Mouse (Mus musculus): ENCODE measurements at regions not wholly inside any gene's neighbourhood (a gene's known extent, or its start where the extent isn't known, plus 50 kb on each side); places are given as distances from the start of the nearest gene placed in this dataset.
"Not testable (repeated sequence)": the region's sequence is repeated elsewhere in the genome, so short reads cannot be mapped to it uniquely, and the experiment has no call there.

GRCm38 (mm10) chr13:27945062-27945461, 71.0 kb upstream of the Prl4a1 start:
- peak; percentile 67 for DNase-seq

- not testable (repeated sequence) for DNase-seq
Measured at GRCm38 (mm10) chr13:27960421-27960820, 55.6 kb upstream of the Prl4a1 start.

- DNase-seq = not testable (repeated sequence)
Measured at GRCm38 (mm10) chr13:27962381-27962780, 53.6 kb upstream of the Prl4a1 start.

- not testable (repeated sequence) for DNase-seq
Measured at GRCm38 (mm10) chr13:27966021-27966420, 50.0 kb upstream of the Prl4a1 start.

All from adrenal gland, postnatal 10 days (tissue).